Mouse (Mus musculus) lung, postnatal 10 days (tissue): ENCODE data around the gene Ccnb1ip1.
A peak's percentile ranks its signal among the peaks of the same experiment; 100 is the strongest.
"Not testable (repeated sequence)": the region's sequence is repeated elsewhere in the genome, so short reads cannot be mapped to it uniquely, and the experiment has no call there.

Source experiments
- DNase-seq: peaks from one replicate; pipeline ENCODE4 v3.0.0; 2021

Gene Ccnb1ip1

GRCm38 (mm10) chr14:50807487-50808072, at the start of gene Ccnb1ip1, which contains the start of gene Parp2:
Gene Ccnb1ip1, minus strand, starts transcription at chr14:50807732.
Gene Parp2, plus strand, starts transcription at chr14:50807841.
- peak; percentile 98 for DNase-seq

GRCm38 (mm10) chr14:50855788-50856187, 48.3 kb upstream of the Ccnb1ip1 start:
- DNase-seq = no peak

DNA sequence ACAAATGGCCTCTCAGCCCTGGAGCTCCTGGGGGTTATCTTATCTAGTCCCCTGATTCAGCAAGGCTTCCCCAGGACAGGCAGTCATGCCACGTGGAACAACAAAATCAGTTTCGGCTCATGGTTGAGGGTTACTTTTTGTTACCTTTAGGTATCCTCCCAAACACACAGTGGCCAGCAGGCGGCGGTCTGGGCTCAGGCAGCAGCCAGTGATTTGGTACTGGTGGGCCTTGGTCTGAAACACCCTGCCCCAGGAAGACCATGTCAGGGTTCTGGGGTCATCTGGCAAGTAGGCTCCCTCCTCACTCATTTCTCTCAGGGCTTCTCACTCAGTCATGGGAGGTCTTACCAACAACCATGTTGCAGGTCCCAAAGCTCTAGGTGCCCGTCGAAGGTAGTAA, 29.7 kb upstream of the Ccnb1ip1 start:
- peak; percentile 38 for DNase-seq

GRCm38 (mm10) chr14:50834435-50834834, 26.9 kb upstream of the Ccnb1ip1 start:
- DNase-seq = peak; percentile 68

- peak; percentile 51 for DNase-seq
These were observed 26.4 kb upstream of the Ccnb1ip1 start for GRCm38 (mm10) chr14:50833964-50834363.

DNA sequence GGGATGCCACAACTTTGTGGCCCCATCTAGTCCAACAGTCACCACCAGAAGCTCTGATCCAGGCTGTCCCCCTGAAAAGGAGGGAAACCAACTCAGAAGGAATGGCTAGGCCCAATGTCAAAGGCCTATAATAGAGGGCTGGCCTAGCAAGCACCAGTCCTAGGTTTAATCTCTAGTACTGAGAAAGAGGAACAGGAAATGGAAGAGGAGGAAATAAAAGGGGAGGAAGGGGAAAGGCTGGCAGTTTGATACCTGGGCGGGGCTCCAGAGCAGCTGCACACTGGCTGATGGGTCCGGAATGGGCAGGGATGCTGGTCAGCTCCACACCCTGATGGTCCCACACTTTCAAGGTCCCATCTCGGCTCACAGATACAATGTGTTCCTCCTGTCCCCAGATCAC, 22.3 kb upstream of the Ccnb1ip1 start:
- no peak for DNase-seq

- no peak for DNase-seq
These were observed 19.0 kb upstream of the Ccnb1ip1 start for GRCm38 (mm10) chr14:50826579-50826978.

- no peak for DNase-seq
These were observed 16.7 kb upstream of the Ccnb1ip1 start for GRCm38 (mm10) chr14:50824219-50824618.

GRCm38 (mm10) chr14:50823240-50823639, 15.7 kb upstream of the Ccnb1ip1 start:
- DNase-seq = no peak

DNA sequence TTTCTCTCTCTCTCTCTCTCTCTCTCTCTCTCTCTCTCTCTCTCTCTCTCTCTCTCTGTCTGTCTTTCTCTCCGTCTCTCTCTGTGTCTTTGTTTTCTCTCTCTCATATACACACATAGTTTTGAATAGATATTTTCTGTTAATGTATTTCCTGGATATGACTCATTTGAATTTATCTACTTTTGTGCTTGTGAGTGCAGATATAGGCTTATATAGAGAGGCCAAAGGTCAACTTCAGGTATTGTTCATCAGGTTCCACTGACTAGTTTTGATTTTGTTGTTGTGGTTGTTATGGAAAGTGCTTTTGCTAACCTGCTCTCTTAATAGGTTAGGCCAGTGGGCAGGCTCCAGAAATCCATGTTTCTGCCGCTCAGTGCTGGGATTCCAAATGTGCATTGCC, 5.5 kb upstream of the Ccnb1ip1 start:
- DNase-seq = no peak

DNA sequence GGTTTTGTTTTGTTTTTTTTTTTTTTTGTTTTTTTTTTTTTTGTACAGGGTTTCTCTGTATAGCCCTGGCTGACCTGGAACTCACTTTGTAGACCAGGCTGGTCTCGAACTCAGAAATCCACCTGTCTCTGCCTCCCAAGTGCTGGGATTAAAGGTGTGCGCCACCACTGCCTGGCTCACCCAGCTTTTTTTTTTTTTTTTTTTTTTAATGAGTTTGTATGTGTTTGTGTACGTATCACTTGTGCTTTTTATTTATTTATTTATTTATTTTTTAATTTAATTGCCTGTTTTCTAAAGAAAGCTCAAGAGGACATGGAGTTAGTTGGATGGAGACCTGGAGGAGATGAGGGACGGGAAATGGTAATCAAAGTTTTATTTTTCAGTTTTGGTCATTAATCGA, 1.1 kb downstream of the Ccnb1ip1 start:
- not testable (repeated sequence) for DNase-seq

DNA sequence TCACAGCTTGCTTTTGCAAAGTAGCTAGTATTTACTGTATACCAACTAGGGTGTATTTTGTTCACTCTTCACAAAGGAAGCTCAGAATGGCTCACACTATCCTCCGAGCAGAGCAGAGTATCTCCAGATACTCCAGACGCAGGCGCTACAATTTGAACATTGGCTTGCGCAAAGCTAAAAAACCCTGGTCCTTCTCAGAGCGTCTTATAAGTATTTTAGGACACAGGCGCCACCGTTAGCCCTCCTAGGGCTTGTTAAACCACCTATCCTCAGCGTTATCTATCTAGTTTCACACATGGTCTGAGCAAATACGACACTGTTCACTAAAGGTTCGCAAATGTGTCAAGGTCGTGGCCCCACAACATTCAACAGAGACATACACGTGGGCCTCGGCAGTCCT, 2.8 kb downstream of the Ccnb1ip1 start:
- DNase-seq = no peak

- peak; percentile 30 for DNase-seq
These were observed 4.5 kb downstream of the Ccnb1ip1 start for GRCm38 (mm10) chr14:50802843-50803562.

DNA sequence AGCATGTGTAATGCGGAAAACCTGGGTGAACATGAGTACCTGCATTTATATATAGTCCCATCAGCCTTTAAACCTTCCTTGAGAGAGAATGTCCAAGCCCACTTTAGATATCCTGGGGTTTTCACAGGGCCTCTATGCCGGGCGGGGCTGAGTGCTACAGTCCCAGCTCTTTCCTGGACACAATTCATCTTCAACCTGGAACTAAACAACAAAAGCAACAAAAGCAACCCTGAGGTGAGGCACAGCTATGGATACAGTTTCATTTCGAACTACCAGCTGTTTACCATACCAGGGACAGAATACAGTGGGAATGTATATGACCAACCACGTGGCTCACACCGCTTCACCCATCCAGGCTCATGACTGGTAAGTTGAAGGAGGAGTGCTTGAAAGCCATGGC, 5.1 kb downstream of the Ccnb1ip1 start:
- DNase-seq = no peak

DNA sequence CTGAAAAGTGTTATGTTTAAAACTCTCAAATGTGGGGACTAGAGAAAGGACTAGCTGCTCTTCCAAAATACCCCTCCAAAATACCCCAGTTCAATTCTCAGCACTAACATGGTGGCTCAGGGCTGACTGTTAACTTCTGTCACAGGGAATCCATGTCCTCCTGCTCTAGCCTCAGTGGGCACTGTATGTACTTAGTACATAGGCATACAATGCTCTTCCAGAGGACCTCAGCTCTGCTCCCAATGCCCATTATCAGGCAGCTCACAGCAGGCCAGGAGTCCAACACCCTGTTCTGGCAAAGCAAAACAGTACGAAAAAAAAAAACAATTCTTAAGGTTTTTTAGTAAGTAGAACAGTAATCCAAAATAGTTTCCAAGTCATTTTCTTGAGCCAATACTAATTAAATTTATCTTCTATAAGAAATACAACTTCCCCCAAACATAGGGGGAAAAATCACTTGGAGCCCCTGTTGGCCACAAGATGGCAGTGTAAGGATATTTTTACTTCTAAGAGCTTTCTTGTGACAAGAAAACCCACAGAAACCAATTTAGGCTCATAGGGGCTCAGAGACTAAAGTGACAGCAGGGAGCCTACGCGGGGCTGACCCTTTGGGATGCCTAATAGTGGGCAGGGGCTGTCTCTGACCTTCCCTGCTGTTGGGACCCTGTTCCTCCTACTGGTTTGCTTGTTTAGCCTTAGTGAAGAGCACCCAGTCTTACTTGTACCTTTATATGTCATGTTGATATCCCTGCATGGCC, 7.9 kb downstream of the Ccnb1ip1 start:
- DNase-seq = peak; percentile 51

- peak; percentile 21 for DNase-seq
These were observed 9.0 kb downstream of the Ccnb1ip1 start for GRCm38 (mm10) chr14:50798512-50798911.

DNA sequence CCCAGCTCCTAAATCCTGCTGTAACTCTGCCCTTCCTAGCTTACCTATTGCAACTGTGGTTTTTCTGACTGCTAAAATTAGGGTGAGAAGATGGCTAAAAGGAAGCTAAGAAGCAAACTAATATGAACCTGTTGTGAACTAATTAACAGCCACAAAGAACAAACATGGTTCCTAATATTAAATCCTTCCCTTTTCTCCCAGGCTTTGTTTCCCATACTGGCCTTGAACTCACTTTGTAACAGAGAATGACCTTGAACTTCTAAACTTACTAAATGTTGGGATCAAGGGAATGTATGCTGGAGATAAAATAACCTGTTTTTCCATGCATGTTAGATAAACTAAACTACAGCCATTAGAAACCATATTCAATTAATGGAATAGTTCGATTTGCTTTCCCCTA, 11.1 kb downstream of the Ccnb1ip1 start:
- no peak for DNase-seq

DNA sequence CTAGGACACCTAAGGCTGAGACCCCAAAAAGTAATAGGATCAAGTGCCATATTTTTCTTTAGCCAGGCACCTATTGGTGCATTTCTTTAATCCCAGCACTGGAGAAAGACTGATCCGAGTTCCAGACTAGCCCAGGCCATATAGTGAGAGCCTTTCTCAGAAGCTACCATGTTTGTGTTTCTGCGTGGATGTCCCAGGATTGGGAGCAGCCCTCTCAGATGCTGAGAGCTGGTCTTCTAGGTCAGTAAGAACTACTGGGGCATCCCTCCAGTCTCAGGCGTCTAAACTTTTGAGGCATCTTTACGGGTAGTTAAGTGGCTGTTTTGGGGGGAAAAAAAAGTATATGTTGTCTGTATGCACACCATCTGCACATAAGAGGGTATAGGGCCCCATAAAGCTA, 11.6 kb downstream of the Ccnb1ip1 start:
- no peak for DNase-seq

DNA sequence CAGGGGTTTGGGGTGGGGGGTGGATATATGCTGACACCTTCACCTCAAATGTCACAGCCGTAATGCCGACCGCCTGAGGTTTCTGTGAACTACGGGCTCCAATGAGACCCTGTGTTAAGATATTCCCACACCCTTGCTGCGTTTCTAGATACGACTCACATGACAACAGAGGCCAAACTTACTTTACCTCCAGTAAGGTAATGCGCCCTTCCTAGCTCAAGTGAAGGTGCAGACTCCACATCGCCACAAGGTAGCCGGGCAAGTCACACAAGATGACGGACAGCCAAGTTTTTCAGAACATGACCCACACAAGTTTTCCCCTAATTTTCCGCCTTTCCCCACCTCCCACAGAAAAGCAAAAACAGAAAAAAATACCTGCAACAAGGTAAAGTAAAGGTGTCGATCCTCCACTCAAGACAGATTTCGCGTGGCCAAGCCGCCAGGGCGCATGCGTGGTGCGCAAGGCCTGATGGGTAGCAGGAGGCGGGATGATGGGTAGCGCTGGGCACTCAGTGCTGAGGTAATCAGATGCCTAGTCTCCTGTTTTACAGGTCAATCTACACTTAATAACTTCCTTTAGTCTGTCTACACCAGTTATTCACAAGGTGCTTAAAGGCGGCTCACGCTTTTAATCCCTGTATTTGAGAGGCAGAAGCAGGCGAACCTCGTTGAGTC, 12.1 kb downstream of the Ccnb1ip1 start:
- no peak for DNase-seq

GRCm38 (mm10) chr14:50788157-50788556, 19.4 kb downstream of the Ccnb1ip1 start:
- no peak for DNase-seq

DNA sequence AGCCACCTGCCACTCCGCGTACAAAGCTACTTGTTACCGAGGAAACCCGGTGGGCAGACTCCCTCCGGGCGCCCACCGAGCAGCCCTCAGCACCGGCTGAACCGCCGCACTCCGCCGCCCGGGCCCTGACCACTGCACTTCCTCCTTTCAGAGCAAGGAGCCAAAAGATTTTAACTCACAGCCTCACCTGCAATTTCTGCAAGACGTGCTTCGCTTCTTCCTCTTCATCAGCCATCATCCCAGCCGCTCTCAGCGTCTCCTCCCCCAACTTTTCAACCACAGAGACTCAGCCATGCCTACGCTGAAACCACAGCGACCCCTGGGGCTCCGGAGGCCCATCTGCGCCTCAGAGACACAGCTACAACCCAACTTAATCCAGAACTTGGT, 22.3 kb downstream of the Ccnb1ip1 start, which contains the start of gene Ttc5:
Gene Ttc5 (minus strand): TSS at position 269 of the 387 bp plus-strand sequence.
- peak; percentile 94 for DNase-seq

DNA sequence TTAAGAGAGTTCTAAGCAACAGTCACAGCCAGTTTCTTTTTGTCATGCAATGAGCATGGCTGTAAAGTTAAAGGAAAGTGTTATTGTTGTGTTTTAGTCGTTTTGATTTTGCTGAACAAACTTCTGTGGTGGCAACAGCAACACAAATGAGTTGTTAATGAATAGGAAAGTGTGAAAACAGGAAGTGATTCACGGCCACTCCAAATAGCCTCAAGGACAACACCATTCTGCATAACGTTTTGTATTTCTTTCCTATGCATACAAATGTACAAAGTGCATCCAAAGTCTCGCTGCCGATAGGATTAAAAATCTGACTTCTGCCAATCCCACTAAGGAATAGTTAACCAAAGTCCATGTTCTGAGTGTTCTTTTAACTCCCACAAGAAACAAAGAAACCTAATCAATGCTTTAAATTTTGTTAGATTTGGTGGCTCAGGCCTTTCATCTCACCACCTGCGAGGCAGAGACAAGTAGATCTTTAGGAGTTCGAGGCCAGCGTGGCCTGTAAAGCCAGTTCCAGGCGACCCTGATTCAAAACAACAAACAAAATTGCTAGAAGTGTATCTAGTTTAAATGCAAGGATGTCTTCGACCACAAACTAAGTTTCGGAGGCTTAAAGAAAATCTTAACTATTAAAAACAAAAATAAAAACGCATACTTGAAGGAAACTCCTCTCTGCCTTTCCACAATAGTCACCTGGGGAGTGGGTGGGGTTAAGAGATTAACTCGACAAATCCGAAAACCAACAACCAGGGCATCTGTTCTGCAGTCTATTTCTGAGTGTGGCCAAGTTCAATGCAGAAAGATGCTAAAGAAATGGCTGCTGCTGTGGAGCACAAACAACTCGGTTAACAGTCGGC, 22.9 kb downstream of the Ccnb1ip1 start:
- DNase-seq = peak; percentile 15
